Mouse (Mus musculus): ENCODE data around the gene Ubxn11. TPM values are rescaled to one million over a fixed set of nuclear protein-coding genes. Genes with fewer than 3 reads are reported as not detected.

Ubxn11 gene
- total and polyA plus RNA-seq, 3 experiments: 5.4 to 11.9 TPM; not detected in 1

DNA sequence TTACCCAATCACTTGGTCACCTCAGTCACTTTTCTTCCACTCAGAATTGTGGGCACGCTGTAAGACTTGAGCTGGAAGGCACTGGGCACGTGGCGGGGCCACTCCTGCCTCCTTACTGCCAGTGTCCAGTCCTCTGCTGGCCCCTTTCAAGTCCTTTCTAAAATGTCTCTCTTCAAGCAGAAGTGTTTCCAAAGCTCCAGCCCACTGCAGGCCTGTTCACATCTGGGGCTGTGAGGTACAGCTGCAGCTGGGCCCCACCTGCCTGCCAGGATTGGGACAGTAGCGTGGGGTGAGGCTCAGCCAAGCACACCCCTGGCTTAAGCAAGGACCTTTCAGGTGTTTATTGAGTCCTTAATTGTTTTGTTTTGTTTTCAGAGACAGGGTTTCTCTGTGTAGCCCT is 11.7 kb downstream of the Ubxn11 start:
- Histone ChIP-seq H3K9me3 (replicated peaks; ENCODE audit: insufficient read depth, low read length) (no peaks in the 10 kb centered on the region), H3K27me3 (ENCODE audit: control insufficient read depth in 1 of 2, insufficient read depth in 2 of 2, low read length in 2 of 2) (no peaks in the 10 kb centered on the region), H3K36me3 (ENCODE audit: control insufficient read depth in 1 of 2, insufficient read depth in 2 of 2, low read length in 2 of 2) (peaks cover 0 to 13% of the 10 kb centered on the region in 2 experiments; a peak in 2 of 4 replicates), H3K4me3 (ENCODE audit: control insufficient read depth in 1 of 2, insufficient read depth in 1 of 2, low read depth in 2 of 2, low read length in 2 of 2) (no peak overlapping the region), H3K4me1 (ENCODE audit: control insufficient read depth in 1 of 2, insufficient read depth in 2 of 2, low read length in 2 of 2) (peaks cover 8 to 29% of the 10 kb centered on the region in 2 experiments), H3K27ac (ENCODE audit: control insufficient read depth, low read depth, low read length) (no peak overlapping the region), H3K9ac (ENCODE audit: control insufficient read depth, low read depth, low read length, poor library complexity, severe bottlenecking) (no peak overlapping the region), H3K79me2 (ENCODE audit: control insufficient read depth, insufficient read depth, low read length, poor library complexity) (no peaks in the 10 kb centered on the region)
- TF ChIP-seq ELF1 (IDR thresholded peaks at IDR 0.05; ENCODE audit: low read depth, low read length) (no peak), GABPA (IDR thresholded peaks at IDR 0.05; ENCODE audit: low read depth, low read length) (no peak), EP300 (IDR thresholded peaks at IDR 0.05; ENCODE audit: low read depth in 1 of 2, low read length in 2 of 2) (no peak), ZNF384 (IDR thresholded peaks at IDR 0.05; ENCODE audit: low read depth, low read length) (no peak), POLR2A (IDR thresholded peaks at IDR 0.05; ENCODE audit: control insufficient read depth in 1 of 2, insufficient read depth in 1 of 2, low read depth in 1 of 2, low read length in 2 of 2, poor library complexity in 1 of 2) (no peak), ZKSCAN1 (IDR thresholded peaks at IDR 0.05; ENCODE audit: low read depth, low read length) (no peak), KAT2A (conservative IDR thresholded peaks at IDR 0.05; ENCODE audit: low read depth, low read length) (no peak), TAL1 (IDR thresholded peaks at IDR 0.05; ENCODE audit: low read length) (no peak), E2F4 (IDR thresholded peaks at IDR 0.05; ENCODE audit: borderline replicate concordance, low read depth, low read length) (no peak), TCF12 (IDR thresholded peaks at IDR 0.05; ENCODE audit: low read depth, low read length) (no peak), USF1 (IDR thresholded peaks at IDR 0.05; ENCODE audit: low read depth, low read length) (no peak), CHD1 (IDR thresholded peaks at IDR 0.05; ENCODE audit: low read depth, low read length) (no peak), HCFC1 (IDR thresholded peaks at IDR 0.05; ENCODE audit: low read depth, low read length) (no peak), RCOR1 (IDR thresholded peaks at IDR 0.05; ENCODE audit: low read depth, low read length) (no peak), ZC3H11A (IDR thresholded peaks at IDR 0.05; ENCODE audit: low read depth, low read length) (no peak), GATA1 (IDR thresholded peaks at IDR 0.05; ENCODE audit: low read depth, low read length) (no peak)
- DNase-seq (ENCODE audit: low read depth, low spot score): no peak

DNA sequence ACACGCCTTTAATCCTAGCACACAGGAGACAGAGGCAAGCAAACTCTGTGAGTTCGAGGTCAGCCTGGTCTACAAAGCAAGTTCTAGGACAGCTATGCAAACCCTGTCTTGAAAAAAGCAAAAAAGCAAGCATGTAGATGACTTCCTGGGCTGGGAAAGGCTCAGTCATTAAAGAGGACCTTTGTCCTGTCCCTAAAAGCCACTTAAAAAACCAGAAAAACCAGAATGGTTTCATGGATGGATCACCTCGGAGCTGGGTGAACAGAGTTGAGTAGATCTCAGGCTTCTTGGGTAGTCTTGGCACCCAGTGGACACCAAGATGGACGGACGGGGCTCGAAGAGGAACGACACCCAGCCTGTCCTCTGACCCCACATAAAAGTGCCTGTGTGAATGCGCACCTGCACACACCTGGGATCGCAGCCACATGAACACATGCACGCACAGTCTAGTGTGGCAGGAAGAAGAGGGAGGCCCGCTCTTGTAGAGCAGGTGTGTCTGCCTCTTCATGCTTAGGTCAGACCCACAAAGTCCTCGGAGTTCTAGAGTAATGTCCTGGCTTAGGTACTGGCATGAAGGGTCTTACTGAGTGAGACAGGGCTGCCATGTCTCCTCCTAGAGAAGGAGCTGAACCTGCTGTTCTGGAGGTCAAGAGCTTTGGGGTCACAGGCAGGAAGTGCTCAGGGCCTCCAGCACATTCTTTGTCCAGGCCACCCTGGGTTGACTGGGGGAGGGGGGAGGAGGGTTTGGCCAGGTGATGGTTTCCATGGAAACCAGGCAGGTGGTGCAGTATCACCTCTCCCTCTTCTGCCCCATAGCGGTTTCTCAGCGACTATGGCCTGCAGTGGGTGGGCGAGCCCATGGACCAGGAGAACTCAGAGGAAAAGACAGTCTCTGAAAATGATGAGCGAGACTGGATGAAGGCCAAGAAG is 13.1 kb downstream of the Ubxn11 start:
- no peaks in the 10 kb centered on the region for H3K27me3 ChIP-seq (ENCODE audit: control insufficient read depth in 1 of 2, insufficient read depth in 2 of 2, low read length in 2 of 2)
- H3K36me3 ChIP-seq (ENCODE audit: control insufficient read depth in 1 of 2, insufficient read depth in 2 of 2, low read length in 2 of 2): peaks cover 0 to 19% of the 10 kb centered on the region in 2 experiments; a peak in 2 of 4 replicates
- H3K79me2 ChIP-seq (ENCODE audit: control insufficient read depth, insufficient read depth, low read length, poor library complexity): no peaks in the 10 kb centered on the region; the same call in 1 of the 2 replicates
- H3K4me1 ChIP-seq (ENCODE audit: control insufficient read depth in 1 of 2, insufficient read depth in 2 of 2, low read length in 2 of 2): peaks cover 11 to 32% of the 10 kb centered on the region in 2 experiments
- H3K27ac ChIP-seq (ENCODE audit: control insufficient read depth, low read depth, low read length): no peak overlapping the region
- no peak overlapping the region for H3K4me3 ChIP-seq (ENCODE audit: control insufficient read depth in 1 of 2, insufficient read depth in 1 of 2, low read depth in 2 of 2, low read length in 2 of 2)
- no peaks in the 10 kb centered on the region for H3K9me3 ChIP-seq (replicated peaks; ENCODE audit: insufficient read depth, low read length)
- H3K9ac ChIP-seq (ENCODE audit: control insufficient read depth, low read depth, low read length, poor library complexity, severe bottlenecking): no peak overlapping the region
- no peak for TF ChIP-seq ZKSCAN1 (IDR thresholded peaks at IDR 0.05; ENCODE audit: low read depth, low read length)
- TF ChIP-seq RCOR1 (IDR thresholded peaks at IDR 0.05; ENCODE audit: low read depth, low read length): no peak
- no peak for TF ChIP-seq UBTF (IDR thresholded peaks at IDR 0.05; ENCODE audit: borderline replicate concordance, insufficient read depth, low read depth, low read length)
- TF ChIP-seq NRF1 (IDR thresholded peaks at IDR 0.05; ENCODE audit: insufficient read depth, low read depth, low read length, poor library complexity, severe bottlenecking): no peak
- no peak for TF ChIP-seq MXI1 (IDR thresholded peaks at IDR 0.05; ENCODE audit: low read depth, low read length)
- no peak for TF ChIP-seq POLR2AphosphoS2 (IDR thresholded peaks at IDR 0.05; ENCODE audit: low read length)
- no peak for TF ChIP-seq EP300 (IDR thresholded peaks at IDR 0.05; ENCODE audit: low read depth in 1 of 2, low read length in 2 of 2)
- no peak for TF ChIP-seq ELF1 (IDR thresholded peaks at IDR 0.05; ENCODE audit: low read depth, low read length)
- no peak for TF ChIP-seq GATA1 (IDR thresholded peaks at IDR 0.05; ENCODE audit: low read depth, low read length)
- TF ChIP-seq ZC3H11A (IDR thresholded peaks at IDR 0.05; ENCODE audit: low read depth, low read length): no peak
- no peak for TF ChIP-seq E2F4 (IDR thresholded peaks at IDR 0.05; ENCODE audit: borderline replicate concordance, low read depth, low read length)
- no peak for DNase-seq (ENCODE audit: low read depth, low spot score)

All from MEL (cell line).